Mouse (Mus musculus): ENCODE data around the gene Il1rl1.

Gene Il1rl1

DNA sequence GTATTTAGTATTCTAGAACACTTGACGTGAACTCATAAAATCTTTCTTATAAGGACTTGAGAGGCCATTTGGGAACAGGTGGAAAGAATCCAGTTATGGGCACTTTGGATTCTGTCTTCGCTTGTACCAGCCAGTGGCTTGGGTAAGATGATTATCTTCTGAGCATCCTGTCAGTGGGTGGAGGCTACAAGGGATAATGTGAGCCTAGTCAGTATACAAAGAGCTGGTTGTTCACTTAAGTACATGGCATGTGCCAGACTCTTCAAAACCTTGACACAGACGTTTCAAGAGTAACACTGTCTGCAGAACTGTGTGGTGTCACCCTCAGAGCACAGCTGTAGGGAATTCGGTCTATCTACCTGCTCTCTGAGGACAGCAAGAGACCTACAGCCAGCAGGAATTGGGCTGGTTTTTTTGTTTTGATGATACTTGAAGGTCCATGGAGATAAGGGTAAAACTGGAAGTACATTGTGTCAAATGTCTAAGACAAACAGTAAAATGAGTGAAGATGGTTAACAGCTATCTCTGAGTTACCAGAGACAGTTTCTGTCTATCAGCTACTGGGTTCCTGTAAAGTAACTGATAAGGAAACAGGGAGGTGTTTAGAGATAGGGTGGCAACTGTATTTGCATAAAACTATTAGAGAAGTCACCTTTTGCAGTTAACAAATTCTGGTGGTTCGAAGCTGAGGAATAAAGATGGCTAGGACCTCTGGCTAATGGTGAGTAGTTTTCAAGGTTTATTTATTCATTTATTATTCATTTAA is at the start of gene Il1rl1:
Gene Il1rl1, plus strand, starts transcription at position 661 of the 766 bp plus-strand sequence.
- no peak for DNase-seq

DNA sequence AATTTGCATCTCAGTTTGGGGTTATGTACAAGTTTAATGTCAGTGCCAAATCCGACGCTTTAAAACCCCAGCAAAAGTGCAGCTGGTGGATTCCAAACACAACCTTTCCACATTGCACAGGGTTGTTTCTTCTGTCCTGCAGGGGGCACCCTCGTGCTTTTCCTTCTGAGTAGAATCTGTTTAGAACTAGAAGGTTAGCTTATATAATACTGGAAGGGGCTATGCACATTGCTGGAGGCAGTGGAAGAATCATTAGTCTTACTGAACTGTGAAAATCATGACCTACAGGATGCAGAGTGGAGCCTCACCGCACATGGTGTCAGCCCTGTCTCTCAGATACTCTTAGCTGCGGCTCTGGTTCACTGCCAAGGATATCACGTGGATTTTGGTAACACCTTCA is 49.3 kb upstream of the Il1rl1 start:
- DNase-seq: peak; percentile 25 to 63

DNA sequence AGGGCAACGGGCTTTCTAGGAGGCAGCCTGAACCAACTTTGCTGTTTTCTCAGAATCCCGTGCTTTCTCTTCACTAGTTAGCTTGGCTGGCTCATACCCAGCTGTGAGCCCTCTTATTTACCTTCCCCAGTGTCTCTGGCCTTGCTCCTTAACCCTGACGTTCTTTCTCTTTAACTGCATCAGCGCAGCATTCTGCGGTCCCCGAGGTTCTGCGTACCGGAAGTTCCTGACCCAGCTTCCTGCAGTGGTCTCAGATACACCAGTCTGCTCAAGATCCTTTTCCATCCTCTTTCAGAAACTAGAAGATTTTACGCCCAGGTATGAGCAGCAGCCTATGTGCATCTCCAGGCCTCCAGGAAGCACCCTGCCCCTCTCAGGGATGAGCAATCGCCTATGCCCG is 48.4 kb upstream of the Il1rl1 start:
- no peak for DNase-seq

DNA sequence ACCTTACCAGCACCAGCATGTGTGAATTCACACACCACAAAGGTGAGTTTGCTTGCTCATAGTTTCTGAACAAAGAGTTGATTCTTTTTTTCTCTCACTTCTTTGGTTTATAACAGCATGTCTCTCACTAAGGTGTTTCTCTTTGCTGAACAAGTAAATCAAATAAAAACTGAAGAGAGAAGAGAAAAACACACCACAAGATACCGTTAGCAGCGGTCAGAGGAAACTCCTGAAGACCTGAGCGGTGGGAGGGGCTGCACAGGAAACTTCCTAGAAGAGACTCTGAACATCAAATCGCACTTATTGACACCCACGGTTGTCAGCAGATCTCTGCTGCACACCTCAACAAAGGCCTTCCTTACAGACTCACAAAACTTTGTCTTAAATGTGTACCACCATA is 46.5 kb upstream of the Il1rl1 start:
- DNase-seq: no peak

DNA sequence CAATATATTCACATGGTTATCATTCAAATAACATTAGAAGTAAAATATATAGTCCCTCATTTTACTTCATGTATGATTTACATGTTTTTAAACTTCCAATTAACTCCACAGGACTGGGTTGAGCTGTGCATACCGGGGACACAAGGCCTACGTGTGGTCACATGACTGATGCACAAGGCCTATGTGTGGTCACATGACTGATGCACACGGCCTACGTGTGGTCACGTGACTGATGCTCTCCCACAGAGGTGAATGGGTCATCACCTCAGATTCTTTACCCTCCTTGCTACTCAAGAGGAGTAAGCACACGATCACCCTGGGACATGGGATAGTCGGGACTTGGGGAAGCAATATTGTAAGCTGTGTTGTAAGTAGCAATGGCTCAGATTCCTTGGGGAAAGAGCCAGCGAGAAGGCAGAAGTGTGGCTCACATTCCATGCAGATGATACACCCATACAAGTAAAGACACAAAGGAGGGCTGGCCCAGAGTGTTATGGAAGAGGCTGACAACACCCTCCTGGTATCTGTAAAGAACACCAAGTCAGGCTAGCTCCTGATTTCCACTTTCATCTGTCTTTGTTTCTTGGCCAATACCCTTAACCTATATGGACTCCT is 44.3 kb upstream of the Il1rl1 start:
- DNase-seq: no peak

DNA sequence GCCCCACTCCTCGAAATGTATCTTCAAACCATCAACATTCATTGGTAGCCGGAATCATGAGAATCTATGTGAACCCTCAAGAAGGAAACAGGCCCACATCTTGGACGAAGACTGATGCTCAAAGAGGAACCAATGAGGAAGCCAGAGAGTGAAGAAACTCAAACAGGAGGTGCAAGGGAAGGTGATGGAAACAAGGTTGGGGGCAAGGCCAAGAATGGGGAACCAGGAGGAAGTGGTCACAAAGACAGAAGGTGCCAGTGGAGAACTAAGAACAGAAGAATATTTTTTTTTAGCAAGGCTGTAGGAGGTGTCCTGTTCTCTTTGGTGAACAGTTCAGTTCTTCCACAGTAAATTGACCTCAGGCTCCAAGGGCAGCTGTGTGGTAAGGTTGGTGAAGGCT is 38.0 kb upstream of the Il1rl1 start:
- DNase-seq: no peak

DNA sequence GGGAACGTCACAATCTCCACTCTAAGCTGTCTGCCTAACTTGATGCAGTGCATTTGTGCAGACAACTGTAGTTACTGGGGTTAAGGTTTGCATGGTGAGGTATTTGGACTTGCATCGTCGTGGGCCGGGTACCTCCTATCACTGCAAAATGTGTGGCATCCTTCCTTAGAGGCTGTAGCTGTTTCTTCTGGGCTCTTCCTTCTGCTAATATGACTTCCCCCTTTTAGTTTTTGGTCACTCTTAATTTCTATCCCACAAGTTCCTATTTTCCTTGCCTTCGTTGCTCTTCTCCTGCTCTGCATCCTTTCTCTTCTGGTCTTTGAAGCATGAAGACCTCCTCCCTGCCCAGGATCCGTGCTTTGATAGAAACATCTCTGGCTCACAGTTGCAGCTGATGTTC is 36.8 kb upstream of the Il1rl1 start:
- no peak for DNase-seq

DNA sequence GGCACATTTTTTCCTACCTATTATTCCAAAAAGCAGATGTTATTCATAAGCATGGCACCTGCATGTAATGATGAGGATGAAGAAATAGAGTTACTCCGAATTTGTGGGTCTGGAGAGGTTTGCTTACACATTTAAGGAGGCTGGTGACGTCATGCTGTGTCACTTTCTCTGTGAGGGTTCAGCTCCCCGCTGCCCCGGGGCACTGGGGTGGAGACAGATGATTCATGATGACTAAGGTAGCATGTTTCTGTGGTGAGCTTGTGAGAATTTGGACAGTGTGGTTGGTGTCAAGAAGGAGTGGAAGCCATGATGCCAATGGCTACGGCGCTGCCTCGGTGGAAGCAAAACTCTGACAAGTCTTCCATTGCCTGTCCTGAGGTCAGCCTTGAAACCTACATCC is 36.2 kb upstream of the Il1rl1 start:
- DNase-seq: no peak

DNA sequence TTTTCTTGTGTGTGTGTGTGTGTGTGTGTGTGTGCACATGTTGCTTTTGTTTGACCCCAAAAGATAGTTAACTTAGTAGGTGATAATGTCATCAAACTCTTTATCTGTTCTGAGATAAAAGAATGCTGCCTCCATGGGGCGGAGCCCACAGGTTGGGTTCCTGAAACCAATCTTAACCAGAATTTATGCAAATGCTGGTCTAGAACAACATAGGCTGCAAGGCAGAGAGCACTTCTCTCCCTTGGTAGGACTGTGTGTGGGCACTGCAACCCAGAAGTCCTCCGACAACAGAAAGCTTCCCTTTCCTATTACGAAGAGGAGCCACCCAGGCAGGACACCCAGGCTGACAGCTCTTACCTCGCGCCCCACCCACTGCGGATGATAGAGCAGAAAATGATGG is 29.7 kb upstream of the Il1rl1 start:
- DNase-seq: no peak

DNA sequence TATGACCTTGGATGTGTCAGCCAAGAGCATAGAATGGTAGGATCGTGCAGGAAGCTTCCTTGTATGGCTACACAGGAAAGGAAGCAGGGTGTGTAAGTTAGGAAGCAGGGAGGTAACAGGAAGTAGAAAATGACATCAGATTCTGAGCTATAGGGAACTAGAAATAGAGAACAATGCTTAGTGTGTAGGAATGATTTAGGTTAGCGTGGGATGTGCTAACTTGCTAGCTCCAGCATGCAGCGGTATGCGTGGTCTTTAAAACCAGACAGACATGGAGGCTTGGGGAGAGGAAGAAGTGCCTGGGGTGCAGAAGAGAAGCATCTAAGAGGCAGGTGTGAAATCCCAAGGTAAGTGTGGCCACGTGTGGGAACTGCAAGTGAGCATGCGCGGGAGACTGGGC is 24.7 kb upstream of the Il1rl1 start:
- DNase-seq: no peak

DNA sequence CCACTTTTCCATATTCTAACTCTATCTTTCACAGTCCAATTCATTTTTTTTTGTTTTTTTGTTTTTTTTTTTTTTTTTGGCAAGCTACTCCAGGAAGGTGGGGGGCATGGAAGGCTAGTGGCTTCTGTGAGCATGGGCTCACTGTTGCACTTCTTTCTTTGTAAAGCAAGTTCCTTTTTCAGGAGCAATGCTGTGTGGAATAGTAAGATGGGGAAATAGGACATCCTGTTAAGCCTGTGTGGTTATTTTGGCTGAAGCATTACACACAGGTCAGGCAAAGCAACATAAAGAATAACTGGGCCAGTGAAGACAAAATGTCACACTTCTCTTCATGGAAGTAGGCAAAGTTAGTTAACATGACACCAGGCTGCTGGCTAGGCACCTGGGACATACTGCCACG is 19.5 kb upstream of the Il1rl1 start:
- DNase-seq: no peak

DNA sequence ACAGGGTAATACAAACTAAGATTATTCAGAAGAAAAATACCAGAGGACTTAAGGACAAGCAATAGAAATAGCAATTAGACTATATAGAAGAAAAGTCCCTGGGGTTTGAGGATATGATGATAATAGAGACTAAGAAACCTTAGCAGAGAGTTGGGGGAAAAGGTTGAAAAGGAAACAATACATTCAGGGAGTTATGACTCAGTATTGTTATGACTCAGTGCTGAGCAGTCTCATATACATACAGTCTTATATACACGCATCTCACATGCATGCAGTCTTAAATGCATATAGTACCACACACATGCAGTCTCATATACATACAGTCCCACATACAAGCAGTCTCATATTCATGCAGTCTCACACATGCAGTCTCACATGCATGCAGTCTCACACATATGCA is 16.3 kb upstream of the Il1rl1 start:
- no peak for DNase-seq

DNA sequence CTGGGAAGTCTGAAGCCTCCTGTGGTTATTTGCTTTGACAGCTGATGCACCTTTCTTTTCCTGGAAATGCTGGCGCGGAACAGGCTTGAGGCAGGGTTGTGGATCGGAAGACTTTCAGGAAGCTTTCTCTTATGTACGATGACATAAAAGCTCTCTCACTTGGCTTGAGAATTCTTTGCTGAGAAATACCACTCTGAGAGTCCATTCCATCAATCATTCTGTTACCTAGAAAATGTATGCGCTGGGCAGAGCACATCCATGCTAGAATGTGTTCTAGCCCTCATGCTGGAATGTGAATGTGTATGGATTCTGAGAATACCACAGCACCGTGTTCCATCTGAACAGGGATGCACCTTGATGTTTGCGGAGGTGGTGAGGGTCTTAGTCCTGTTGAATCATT is 15.1 kb upstream of the Il1rl1 start:
- no peak for DNase-seq

DNA sequence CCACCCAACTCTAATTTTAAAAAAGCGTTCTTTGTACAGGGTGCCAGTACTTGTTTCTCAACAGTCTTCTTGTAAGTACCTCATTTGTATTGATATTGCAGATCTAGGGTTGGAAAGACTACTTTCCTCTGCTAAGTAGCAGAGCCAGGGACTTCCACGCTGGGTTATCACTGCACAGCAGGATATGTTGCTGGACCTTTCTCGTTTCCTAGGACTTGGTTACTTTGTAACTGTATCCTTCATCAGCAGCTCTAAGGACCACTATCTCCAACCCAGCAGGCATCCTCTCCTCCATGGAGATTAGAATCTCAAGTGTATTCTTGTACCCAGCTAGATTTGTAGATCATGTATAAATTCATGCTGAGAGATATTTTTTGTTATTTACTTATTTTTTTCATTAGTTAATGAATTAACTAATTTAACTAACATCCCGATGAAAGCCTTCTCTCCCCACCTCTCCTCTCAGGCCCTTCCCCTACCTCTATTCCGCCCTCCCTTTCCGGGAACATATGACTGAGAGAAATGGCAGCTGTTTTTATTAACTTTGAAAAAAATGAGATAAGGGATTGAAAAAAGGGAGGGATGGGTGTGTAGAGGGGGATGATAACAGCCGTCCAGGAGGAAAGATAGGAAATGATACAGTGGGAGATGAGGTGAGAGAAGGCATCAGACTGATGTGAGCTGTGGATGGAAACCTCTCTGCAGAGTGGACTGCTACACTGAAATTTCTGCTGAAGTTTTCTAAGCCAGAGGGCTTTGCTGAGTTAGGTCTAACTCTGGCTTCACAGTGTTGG is 14.3 kb upstream of the Il1rl1 start:
- no peak for DNase-seq

DNA sequence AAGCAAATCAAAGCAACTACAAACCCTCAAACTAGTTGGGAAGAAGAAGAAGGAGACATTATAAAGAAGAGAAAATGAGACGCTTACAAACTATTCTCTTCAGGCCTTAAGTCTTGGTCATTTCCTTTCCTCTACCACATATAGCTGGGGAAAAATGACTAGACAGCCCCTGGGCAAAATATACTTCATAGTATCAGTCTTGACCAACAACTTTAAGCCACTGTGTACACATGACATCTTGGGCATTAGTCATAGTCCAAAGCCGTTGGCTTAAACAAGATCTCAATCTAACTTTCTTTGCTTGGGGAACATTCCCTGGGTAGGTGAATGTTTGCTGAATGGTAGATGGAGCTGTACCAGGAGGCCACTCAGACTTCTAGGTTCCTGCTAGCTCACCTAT is 12.3 kb upstream of the Il1rl1 start:
- DNase-seq: no peak

DNA sequence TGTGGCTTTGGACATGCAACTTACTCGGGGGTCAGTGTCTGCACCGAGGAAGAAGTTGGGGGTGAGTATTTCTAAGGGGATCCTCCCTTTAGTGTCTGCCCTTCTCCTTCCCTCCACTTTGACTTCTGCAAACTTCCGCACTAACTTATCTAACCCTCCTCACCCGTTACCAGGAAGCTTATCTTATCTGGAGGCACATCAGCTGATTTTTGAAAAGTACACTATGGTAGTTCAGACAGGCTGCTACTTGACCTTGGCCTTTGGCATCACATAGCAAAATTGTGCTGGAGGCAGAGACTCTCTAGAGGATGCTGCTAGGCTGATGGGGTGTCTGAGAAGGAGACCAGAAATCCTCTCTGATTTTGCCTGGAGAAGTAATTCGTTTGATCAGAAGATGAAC is 10.9 kb upstream of the Il1rl1 start:
- no peak for DNase-seq

DNA sequence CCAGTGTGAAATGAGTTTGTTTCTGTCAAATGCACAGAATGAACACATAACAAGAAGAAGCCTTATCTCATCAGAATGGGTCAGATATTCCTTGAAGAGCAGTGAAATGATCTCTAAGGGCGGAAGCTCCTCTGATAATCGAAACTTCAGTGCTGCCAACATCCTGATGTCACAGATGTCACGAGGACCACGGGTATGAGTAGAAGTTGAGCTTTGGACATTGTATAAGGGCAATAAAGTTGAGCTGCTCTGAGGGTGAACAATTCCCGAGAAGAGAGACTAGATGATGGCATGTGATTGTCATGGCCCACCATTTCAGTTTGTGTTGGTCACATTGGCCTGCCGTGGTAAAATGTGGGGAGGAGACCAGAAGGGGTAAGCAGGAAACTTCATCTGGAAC is 5.5 kb upstream of the Il1rl1 start:
- DNase-seq: no peak

DNA sequence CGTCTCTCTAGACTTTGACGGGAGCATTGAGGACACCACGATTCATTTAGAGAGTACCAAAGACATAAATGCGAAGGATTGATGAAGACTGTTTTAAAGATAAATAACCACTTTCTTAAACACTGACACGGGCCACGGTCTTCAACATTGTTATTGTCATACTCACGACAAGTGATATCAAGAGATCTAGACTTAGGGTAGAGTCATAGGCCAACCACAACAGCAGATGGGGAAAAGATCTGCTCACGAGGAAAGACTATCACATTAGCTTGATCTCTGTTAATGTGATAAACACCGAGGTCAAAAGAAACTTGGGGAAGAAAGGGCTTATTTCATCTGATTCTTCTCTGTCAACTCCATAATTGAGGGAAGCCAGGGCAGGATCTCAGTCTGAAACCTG is 2.1 kb upstream of the Il1rl1 start:
- DNase-seq: no peak

DNA sequence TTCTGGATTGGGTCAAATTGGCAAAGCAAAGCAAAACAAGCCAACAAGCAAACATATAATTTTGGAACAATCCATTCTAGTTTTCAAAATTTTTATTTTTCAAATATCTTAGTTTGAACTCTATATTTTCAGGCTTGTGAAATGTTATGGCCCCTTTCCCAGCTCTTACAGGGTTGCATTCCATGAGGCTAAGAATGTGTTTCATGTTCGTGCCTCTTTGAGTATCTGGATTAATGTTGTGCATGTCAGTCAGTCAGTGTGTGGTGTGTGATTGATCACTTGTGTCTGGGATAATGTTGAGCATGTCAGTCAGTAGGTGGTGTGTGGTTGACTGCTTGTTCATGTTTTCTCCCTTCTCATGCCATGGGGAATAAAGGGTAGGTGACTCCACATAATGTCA is 1.5 kb upstream of the Il1rl1 start:
- DNase-seq: no peak

DNA sequence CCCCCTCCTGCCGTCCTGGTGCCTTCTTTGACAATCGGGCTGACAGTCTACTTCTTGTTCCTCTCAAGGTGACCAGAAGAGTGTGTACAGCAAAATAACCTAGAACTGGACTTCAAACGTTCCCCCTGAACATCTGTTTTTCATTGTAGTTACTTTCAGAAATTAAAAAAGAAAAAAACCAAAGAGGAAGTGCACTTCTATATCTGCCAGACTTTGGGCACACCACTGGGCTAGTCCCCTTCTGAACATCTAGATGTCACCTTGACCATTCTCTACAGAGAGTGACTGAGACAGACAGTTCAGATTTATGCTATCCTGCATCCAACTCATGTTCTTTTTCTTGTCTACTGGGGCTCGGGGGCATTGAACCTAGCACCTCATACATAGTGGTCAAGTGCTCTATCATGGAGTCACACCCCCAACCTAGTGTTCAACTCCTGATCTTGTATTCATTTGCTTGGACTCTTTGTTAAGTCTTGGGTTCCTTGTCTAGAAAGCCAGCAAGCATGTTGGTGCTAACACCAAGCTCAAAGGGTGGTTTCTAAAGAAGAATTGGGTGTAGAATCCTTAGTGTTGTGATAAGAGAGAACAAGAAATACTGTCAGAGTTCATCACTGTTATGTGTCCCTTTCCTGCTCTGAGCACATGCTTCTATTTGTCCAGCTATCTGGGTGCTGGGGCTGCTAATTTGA is 919 bp downstream of the Il1rl1 start:
- no peak for DNase-seq

DNA sequence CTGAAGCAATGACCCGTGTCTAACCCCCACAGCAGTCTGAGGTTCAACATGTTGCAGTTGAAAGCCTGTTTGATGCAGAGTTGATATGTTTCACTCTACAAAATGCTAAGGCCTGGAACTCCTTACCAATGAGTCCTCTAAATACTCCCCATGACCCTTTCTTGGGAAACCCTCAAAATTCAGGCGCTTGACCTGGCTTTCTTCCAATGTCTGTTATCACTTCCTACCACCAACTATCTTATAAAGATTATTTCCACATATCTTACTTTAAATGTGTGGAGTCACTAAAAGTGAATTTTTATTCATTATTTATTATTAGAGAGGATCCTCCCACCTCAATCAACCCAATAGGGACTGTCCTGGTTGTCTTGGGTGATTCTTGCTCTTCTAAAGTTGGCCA is 2.8 kb downstream of the Il1rl1 start:
- no peak for DNase-seq

DNA sequence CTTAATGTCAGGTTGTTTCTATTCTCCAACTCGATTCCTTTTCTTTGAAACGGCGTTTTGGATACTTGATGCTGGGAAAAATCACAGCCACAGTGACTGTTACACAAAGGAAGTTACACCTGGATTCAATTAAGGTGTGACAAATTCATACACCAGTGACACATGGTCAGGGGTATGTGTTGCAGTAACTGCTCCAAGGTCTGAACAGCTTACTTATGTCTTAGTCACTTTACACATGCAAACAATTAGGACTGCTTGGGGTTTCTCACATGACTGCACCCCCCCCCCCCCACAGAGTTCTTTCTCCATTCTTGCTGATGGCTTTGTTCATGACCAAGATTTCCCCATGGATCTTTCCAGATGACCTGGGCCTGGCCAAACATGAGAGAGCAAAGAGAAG is 6.6 kb downstream of the Il1rl1 start:
- no peak for DNase-seq

DNA sequence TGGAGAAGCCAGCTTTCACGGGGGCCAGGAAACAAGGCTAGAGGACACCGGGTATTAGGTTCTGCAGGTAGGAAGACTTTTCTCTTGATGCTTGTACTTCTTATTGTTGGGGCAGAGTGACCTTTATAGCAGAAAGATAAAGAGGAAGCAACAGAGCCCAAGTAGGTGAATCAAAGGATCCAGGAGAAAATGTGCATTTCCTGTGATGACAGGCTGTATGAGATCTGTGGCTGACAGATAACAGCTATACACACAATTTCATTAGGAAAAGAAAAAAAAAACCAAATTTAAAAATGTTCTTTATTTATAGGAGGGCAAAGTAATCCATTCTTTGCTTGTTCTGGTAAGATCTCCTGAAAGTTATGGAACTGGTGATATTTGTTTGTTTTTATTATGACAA is 8.0 kb downstream of the Il1rl1 start:
- no peak for DNase-seq

DNA sequence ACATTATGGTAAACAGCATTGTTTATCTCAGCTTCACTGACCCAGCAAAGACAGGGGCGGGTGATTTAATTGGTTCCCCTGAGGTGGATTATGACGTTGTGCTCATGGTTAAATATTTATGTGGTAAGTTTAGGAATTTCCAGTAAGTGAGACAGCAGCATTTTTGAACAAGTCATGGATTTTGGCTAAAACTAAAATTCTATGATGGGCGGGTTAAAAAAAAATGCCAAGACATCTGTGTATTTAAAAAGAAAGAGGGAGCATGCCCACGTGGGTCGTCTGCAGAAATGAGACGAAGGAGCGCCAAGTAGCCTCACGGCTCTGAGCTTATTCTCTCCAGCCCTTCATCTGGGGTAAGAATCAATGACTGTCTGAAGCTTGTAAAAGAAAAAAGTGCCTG is 10.1 kb downstream of the Il1rl1 start:
- no peak for DNase-seq

All from cerebellum, postnatal 25 days (tissue).